Mouse (Mus musculus) monocyte, adult 59 days (primary cell): Measurements from ENCODE around the gene Gm17332. TPM values are rescaled to one million over a fixed set of nuclear protein-coding genes. Genes with fewer than 3 reads are reported as not detected.

ENCODE experiments used
- total RNA-seq, 2 experiments: library from RNA; stranded (reverse); gene quantifications; one replicate each; pipeline ENCODE4 v1.2.4; 2023

Gm17332 gene
- not detected for total RNA-seq

DNA sequence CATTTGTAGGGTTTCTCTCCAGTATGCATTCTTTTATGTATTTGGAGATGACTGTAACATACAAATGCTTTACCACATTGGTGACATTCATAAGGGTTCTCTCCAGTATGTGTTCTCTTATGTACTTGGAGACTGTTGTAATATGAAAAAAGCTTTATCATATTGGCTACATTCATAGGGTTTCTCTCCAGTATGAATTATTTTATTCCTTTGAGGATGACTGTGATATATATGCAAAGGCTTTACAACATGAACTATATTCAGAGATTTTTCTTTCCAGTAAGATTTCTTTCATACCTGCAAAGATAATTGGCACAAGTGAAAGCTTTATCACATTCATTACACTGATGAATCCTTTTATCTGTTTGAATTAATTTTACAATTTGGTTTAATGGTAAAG lies at the start of gene Gm17332:
Gene Gm17332, minus strand, starts transcription at position 101 of the 400 bp plus-strand sequence.

Other genes starting within 250 kb of the Gm17332 start
- gene Erlec1, start 228.1 kb downstream of the Gm17332 start, total RNA-seq, result 10 to 100 TPM; 27.0 to 28.7 TPM
- 1 to 10 TPM; 2.4 to 2.7 TPM for gene Chac2, start 196.1 kb downstream of the Gm17332 start, total RNA-seq
- not detected for gene Stc2, start 187.6 kb upstream of the Gm17332 start, total RNA-seq